ENCODE assay signal across 12 mouse cellular contexts in genomic region chr17:79598596-79599577, GRCm38 (mm10). TPM values are rescaled to one million over a fixed set of nuclear protein-coding genes. Genes with fewer than 3 reads are reported as not detected.
DNase-seq lines count a peak whose midpoint lies in the region; ATAC-seq lines count a peak whose summit lies in the region.
"Had no signal": no experiment of that assay in that cellular context is flagged by ENCODE, and none has a peak within 500 bp of the region (broad histone marks: within the 10 kb centered on the region; RNA-seq: fewer than 3 reads in every experiment).

No protein-coding gene starts in this region.

- 0 out of 2 replicates have a peak, but pooled peaks cover 3% of the 10 kb centered on the region for H3K4me1 ChIP-seq in liver, embryonic 15.5 days (replicated peaks)
- H3K4me1 ChIP-seq in liver, embryonic 11.5 days (replicated peaks; ENCODE audit: control insufficient read depth, insufficient read depth, low read length) = 0 out of 2 replicates have a peak, but pooled peaks cover 2% of the 10 kb centered on the region
- no peaks in the 10 kb centered on the region for H3K4me1 ChIP-seq in neural tube, embryonic 14.5 days (ENCODE audit: control insufficient read depth, insufficient read depth, low read length)
- H3K4me1 ChIP-seq: forebrain, embryonic 15.5 days; hindbrain, embryonic 15.5 days had no signal

- no peak for DNase-seq in liver, embryonic 11.5 days (ENCODE audit: low spot score)
- peak; percentile 56 for DNase-seq in Muller cell, postnatal 12 days (ENCODE audit: inconsistent ontology term)
- DNase-seq in embryo, embryonic 11 days = peak; percentile 38
- no peak for DNase-seq in gastrocnemius, postnatal 14 days
- no peak for DNase-seq in heart, postnatal 10 days
- DNase-seq: cerebellum, postnatal 25 days; heart, adult 2 months; thymus, adult 2 months had no signal

- no peak overlapping the region for H3K27ac ChIP-seq in liver, embryonic 15.5 days (replicated peaks)
- H3K27ac ChIP-seq in liver, embryonic 11.5 days (ENCODE audit: low read depth, low read length) = no peak overlapping the region
- no peak overlapping the region for H3K27ac ChIP-seq in neural tube, embryonic 14.5 days (ENCODE audit: low read depth, low read length)
- H3K27ac ChIP-seq: forebrain, embryonic 15.5 days; heart, adult 2 months; hindbrain, embryonic 15.5 days had no signal

- no peaks in the 10 kb centered on the region for H3K27me3 ChIP-seq in liver, embryonic 15.5 days
- H3K27me3 ChIP-seq in liver, embryonic 11.5 days (replicated peaks; ENCODE audit: control insufficient read depth, insufficient read depth, low read length) = no peaks in the 10 kb centered on the region
- no peaks in the 10 kb centered on the region for H3K27me3 ChIP-seq in neural tube, embryonic 14.5 days (ENCODE audit: control insufficient read depth, insufficient read depth, low read length)
- H3K27me3 ChIP-seq: forebrain, embryonic 15.5 days; hindbrain, embryonic 15.5 days had no signal

- 39% methylated on average over 8 of the region's 8 CpGs for WGBS in liver, embryonic 15.5 days (ENCODE audit: insufficient replicate concordance)
- 47% methylated on average over 8 of the region's 8 CpGs for WGBS in liver, embryonic 11.5 days
- 35% methylated on average over 8 of the region's 8 CpGs for WGBS in neural tube, embryonic 14.5 days

- ATAC-seq in liver, embryonic 15.5 days (ENCODE audit: insufficient read depth) = peak; percentile 73
- no peak for ATAC-seq in liver, embryonic 11.5 days (replicated peaks; ENCODE audit: low FRiP score)
- ATAC-seq in neural tube, embryonic 14.5 days (ENCODE audit: low read depth) = 0 out of 2 replicates have a peak, but pooled peaks have one; percentile 38
- ATAC-seq: forebrain, embryonic 15.5 days had no signal

- no peaks in the 10 kb centered on the region for H3K9me3 ChIP-seq in liver, embryonic 15.5 days (replicated peaks)
- H3K9me3 ChIP-seq in liver, embryonic 11.5 days (ENCODE audit: control insufficient read depth, low read length) = no peaks in the 10 kb centered on the region
- no peaks in the 10 kb centered on the region for H3K9me3 ChIP-seq in neural tube, embryonic 14.5 days (ENCODE audit: control insufficient read depth, low read length)
- H3K9me3 ChIP-seq: forebrain, embryonic 15.5 days; hindbrain, embryonic 15.5 days had no signal

- H3K36me3 ChIP-seq in liver, embryonic 15.5 days (replicated peaks) = no peaks in the 10 kb centered on the region
- H3K36me3 ChIP-seq in liver, embryonic 11.5 days (ENCODE audit: control insufficient read depth, insufficient read depth, low read length) = no peaks in the 10 kb centered on the region
- no peaks in the 10 kb centered on the region for H3K36me3 ChIP-seq in neural tube, embryonic 14.5 days (ENCODE audit: control insufficient read depth, insufficient read depth, low read length)
- H3K36me3 ChIP-seq: forebrain, embryonic 15.5 days; hindbrain, embryonic 15.5 days had no signal

- no peak overlapping the region for H3K9ac ChIP-seq in liver, embryonic 15.5 days
- H3K9ac ChIP-seq in liver, embryonic 11.5 days (ENCODE audit: low read depth, low read length) = no peak overlapping the region
- no peak overlapping the region for H3K9ac ChIP-seq in neural tube, embryonic 14.5 days (replicated peaks; ENCODE audit: low read depth, low read length)
- H3K9ac ChIP-seq: forebrain, embryonic 15.5 days; hindbrain, embryonic 15.5 days had no signal

- intact Hi-C loops in gastrocnemius, postnatal 14 days (cut with DNase I; ENCODE audit: low total_unique reads) = no loop called here
- intact Hi-C loops in heart, postnatal 10 days (cut with DNase I) = no loop called here

- no peak overlapping the region for H3K4me3 ChIP-seq in liver, embryonic 15.5 days (replicated peaks)
- no peak overlapping the region for H3K4me3 ChIP-seq in liver, embryonic 11.5 days (ENCODE audit: low read depth, low read length)
- H3K4me3 ChIP-seq in neural tube, embryonic 14.5 days (ENCODE audit: low read depth, low read length) = no peak overlapping the region
- H3K4me3 ChIP-seq: forebrain, embryonic 15.5 days; heart, adult 2 months; hindbrain, embryonic 15.5 days had no signal

- H3K4me2 ChIP-seq in liver, embryonic 15.5 days = no peak overlapping the region
- no peak overlapping the region for H3K4me2 ChIP-seq in liver, embryonic 11.5 days
- no peak overlapping the region for H3K4me2 ChIP-seq in neural tube, embryonic 14.5 days (ENCODE audit: low read depth, low read length)
- H3K4me2 ChIP-seq: forebrain, embryonic 15.5 days; hindbrain, embryonic 15.5 days had no signal

RNA-seq across cellular contexts. Expression of gene Rmdn2, which starts 12.8 kb away (rescaled TPM):
- polyA plus RNA-seq in liver, embryonic 15.5 days (2015; fragmentation: Nextera tagmentation; extraction: Ambion mirVana) = 4.7 and 5.6 TPM in 2 replicates
- 9.1 and 9.3 TPM in 2 replicates for polyA plus RNA-seq in liver, embryonic 11.5 days (2014; fragmentation: Nextera tagmentation; extraction: Ambion mirVana)
- 9.9 and 11.0 TPM in 2 replicates for polyA plus RNA-seq in neural tube, embryonic 14.5 days (2014; fragmentation: Nextera tagmentation; extraction: Ambion mirVana)
- 1 to 10 TPM; 6.7 to 6.9 TPM for total RNA-seq in gastrocnemius, postnatal 14 days (2021)
- 1 to 10 TPM; 7.7 to 9.1 TPM for total RNA-seq in heart, postnatal 10 days (2021)

Comparison
In these comparisons a context has a peak if more than half of its experiments do, and no peak if none do; other contexts are left out.
1. DNase-seq: peak in Muller cell, postnatal 12 days (single experiment) and embryo, embryonic 11 days (single experiment); none in liver, embryonic 11.5 days (single experiment), gastrocnemius, postnatal 14 days (single experiment) and heart, postnatal 10 days (0 of 2).